Mouse (Mus musculus) embryonic fibroblast, embryonic 13.5 days (primary cell): ENCODE results near the gene Masp1.

Experiments
- CTCF ChIP-seq: IDR thresholded peaks from 2 replicates; pipeline ENCODE4 v1.5.1; 2011; ENCODE audit warnings: mild to moderate bottlenecking, control low read depth, low read length, moderate library complexity, borderline replicate concordance; ENCODE audit not compliant: insufficient read depth
- POLR2A ChIP-seq: IDR thresholded peaks from 2 replicates; pipeline ENCODE4 v1.6.1; 2011; ENCODE audit warnings: low read depth, mild to moderate bottlenecking, control low read depth, low read length, moderate library complexity

GRCm38 (mm10) chr16:23521092-23521491 lies 477 bp upstream of the Masp1 start:
- TF ChIP-seq POLR2A (no peak), CTCF (no peak)
